Mouse (Mus musculus): ENCODE results near the gene Gm5862. TPM values are rescaled to one million over a fixed set of nuclear protein-coding genes. Genes with fewer than 3 reads are reported as not detected.
A peak's percentile ranks its signal among the peaks of the same experiment; 100 is the strongest.
"Not testable (repeated sequence)": the region's sequence is repeated elsewhere in the genome, so short reads cannot be mapped to it uniquely, and the experiment has no call there.

The Gm5862 gene
- total RNA-seq (2012; rRNA removed) (not detected in 2 replicates), polyA plus RNA-seq (2012; ENCODE audit: insufficient read depth in 1 of 2, insufficient read length in 2 of 2, low read depth in 1 of 2, low replicate concordance in 2 of 2, missing spikeins in 1 of 2) (not detected)

DNA sequence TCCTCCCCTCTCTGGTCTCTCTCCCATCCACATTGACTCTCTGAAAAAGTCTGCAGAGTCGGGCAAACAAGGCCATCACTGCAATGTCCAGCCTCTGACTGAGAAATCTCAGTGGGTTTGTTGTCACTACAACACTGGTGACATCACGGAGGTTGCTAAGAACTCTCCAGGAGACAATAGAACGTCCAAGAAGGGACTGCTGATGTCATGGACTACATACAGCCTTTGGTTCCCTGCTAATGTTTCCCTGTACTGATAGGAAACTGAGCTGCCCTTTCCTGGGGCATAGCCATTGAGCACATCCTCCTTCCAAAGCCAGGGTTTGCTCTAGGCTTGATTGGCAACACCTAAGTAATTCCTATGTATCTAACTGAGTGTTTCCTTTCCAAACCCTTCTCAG is at the start of gene Gm5862:
TSS of gene Gm5862 (minus strand) at position 101 of the 400 bp plus-strand sequence.
- not testable (repeated sequence) for H3K9ac ChIP-seq (ENCODE audit: control insufficient read depth, low read depth, low read length, poor library complexity, severe bottlenecking); H3K4me3 ChIP-seq (ENCODE audit: control insufficient read depth in 1 of 2, insufficient read depth in 1 of 2, low read depth in 2 of 2, low read length in 2 of 2); H3K9me3 ChIP-seq (replicated peaks; ENCODE audit: insufficient read depth, low read length); H3K4me1 ChIP-seq (ENCODE audit: control insufficient read depth in 1 of 2, insufficient read depth in 2 of 2, low read length in 2 of 2); DNase-seq (ENCODE audit: low read depth, low spot score); H3K36me3 ChIP-seq (ENCODE audit: control insufficient read depth in 1 of 2, insufficient read depth in 2 of 2, low read length in 2 of 2); H3K27me3 ChIP-seq (ENCODE audit: control insufficient read depth in 1 of 2, insufficient read depth in 2 of 2, low read length in 2 of 2); H3K79me2 ChIP-seq (ENCODE audit: control insufficient read depth, insufficient read depth, low read length, poor library complexity); H3K27ac ChIP-seq (ENCODE audit: control insufficient read depth, low read depth, low read length)

DNA sequence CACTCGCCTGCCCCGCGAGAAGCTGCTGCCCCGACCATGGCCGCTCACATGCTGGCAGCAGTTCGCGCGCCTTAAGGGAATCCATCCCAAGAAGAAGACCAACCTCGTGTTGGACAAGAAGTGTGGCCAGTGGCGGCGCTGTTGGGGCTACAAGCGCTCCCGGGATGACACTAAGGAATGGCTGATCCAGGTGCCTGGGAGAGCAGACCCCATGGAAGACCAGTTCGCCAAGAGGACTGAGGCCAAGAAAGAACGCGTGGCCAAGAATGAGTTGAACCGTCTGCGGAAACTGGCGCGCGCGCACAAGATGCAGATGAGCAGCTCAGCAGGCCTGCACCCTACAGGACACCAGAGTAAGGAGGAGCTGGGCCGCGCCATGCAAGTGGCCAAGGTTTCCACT is 48.0 kb upstream of the Gm5862 start:
- no peaks in the 10 kb centered on the region for H3K36me3 ChIP-seq (ENCODE audit: control insufficient read depth in 1 of 2, insufficient read depth in 2 of 2, low read length in 2 of 2)
- H3K27me3 ChIP-seq (ENCODE audit: control insufficient read depth in 1 of 2, insufficient read depth in 2 of 2, low read length in 2 of 2), result no peaks in the 10 kb centered on the region
- TF ChIP-seq TCF12 (IDR thresholded peaks at IDR 0.05; ENCODE audit: low read depth, low read length) (no peak), KAT2A (conservative IDR thresholded peaks at IDR 0.05; ENCODE audit: low read depth, low read length) (no peak), POLR2AphosphoS2 (IDR thresholded peaks at IDR 0.05; ENCODE audit: low read length) (no peak), MAFK (IDR thresholded peaks at IDR 0.05; ENCODE audit: borderline replicate concordance, low read depth, low read length) (no peak)
- no peaks in the 10 kb centered on the region for H3K4me1 ChIP-seq (ENCODE audit: control insufficient read depth in 1 of 2, insufficient read depth in 2 of 2, low read length in 2 of 2)
- H3K9me3 ChIP-seq (replicated peaks; ENCODE audit: insufficient read depth, low read length), result no peaks in the 10 kb centered on the region
- H3K79me2 ChIP-seq (ENCODE audit: control insufficient read depth, insufficient read depth, low read length, poor library complexity), result no peaks in the 10 kb centered on the region
- peak overlapping the region; percentile 41 to 46; a peak in 2 of 4 replicates for H3K4me3 ChIP-seq (ENCODE audit: control insufficient read depth in 1 of 2, insufficient read depth in 1 of 2, low read depth in 2 of 2, low read length in 2 of 2)
- peak; percentile 16 for DNase-seq (ENCODE audit: low read depth, low spot score)
- H3K27ac ChIP-seq (ENCODE audit: control insufficient read depth, low read depth, low read length), result no peak overlapping the region
- H3K9ac ChIP-seq (ENCODE audit: control insufficient read depth, low read depth, low read length, poor library complexity, severe bottlenecking), result peak overlapping the region; percentile 57; the same call in 1 of the 2 replicates

DNA sequence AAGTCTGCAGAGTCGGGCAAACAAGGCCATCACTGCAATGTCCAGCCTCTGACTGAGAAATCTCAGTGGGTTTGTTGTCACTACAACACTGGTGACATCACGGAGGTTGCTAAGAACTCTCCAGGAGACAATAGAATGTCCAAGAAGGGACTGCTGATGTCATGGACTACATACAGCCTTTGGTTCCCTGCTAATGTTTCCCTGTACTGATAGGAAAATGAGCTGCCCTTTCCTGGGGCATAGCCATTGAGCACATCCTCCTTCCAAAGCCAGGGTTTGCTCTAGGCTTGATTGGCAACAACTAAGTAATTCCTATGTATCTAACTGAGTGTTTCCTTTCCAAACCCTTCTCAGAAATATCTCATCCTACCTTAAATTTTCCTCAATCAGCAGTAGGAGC is 35.8 kb upstream of the Gm5862 start, which contains the start of gene Gm7347:
TSS of gene Gm7347 (minus strand) at position 101 of the 400 bp plus-strand sequence.
- H3K79me2 ChIP-seq (ENCODE audit: control insufficient read depth, insufficient read depth, low read length, poor library complexity); H3K27ac ChIP-seq (ENCODE audit: control insufficient read depth, low read depth, low read length); H3K4me1 ChIP-seq (ENCODE audit: control insufficient read depth in 1 of 2, insufficient read depth in 2 of 2, low read length in 2 of 2); DNase-seq (ENCODE audit: low read depth, low spot score); H3K9ac ChIP-seq (ENCODE audit: control insufficient read depth, low read depth, low read length, poor library complexity, severe bottlenecking); H3K4me3 ChIP-seq (ENCODE audit: control insufficient read depth in 1 of 2, insufficient read depth in 1 of 2, low read depth in 2 of 2, low read length in 2 of 2); H3K9me3 ChIP-seq (replicated peaks; ENCODE audit: insufficient read depth, low read length); H3K27me3 ChIP-seq (ENCODE audit: control insufficient read depth in 1 of 2, insufficient read depth in 2 of 2, low read length in 2 of 2); H3K36me3 ChIP-seq (ENCODE audit: control insufficient read depth in 1 of 2, insufficient read depth in 2 of 2, low read length in 2 of 2): not testable (repeated sequence)

DNA sequence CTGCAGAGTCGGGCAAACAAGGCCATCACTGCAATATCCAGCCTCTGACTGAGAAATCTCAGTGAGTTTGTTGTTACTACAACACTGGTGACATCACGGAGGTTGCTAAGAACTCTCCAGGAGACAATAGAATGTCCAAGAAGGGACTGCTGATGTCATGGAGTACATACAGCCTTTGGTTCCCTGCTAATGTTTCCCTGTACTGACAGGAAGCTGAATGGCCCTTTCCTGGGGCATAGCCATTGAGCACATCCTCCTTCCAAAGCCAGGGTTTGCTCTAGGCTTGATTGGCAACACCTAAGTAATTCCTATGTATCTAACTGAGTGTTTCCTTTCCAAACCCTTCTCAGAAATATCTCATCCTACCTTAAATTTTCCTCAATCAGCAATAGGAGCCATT is 16.7 kb upstream of the Gm5862 start, which contains the start of gene Speer4a:
TSS of gene Speer4a (minus strand) at position 101 of the 400 bp plus-strand sequence.
- not testable (repeated sequence) for H3K4me3 ChIP-seq (ENCODE audit: control insufficient read depth in 1 of 2, insufficient read depth in 1 of 2, low read depth in 2 of 2, low read length in 2 of 2); H3K9me3 ChIP-seq (replicated peaks; ENCODE audit: insufficient read depth, low read length); H3K27ac ChIP-seq (ENCODE audit: control insufficient read depth, low read depth, low read length); H3K4me1 ChIP-seq (ENCODE audit: control insufficient read depth in 1 of 2, insufficient read depth in 2 of 2, low read length in 2 of 2); H3K36me3 ChIP-seq (ENCODE audit: control insufficient read depth in 1 of 2, insufficient read depth in 2 of 2, low read length in 2 of 2); DNase-seq (ENCODE audit: low read depth, low spot score); H3K79me2 ChIP-seq (ENCODE audit: control insufficient read depth, insufficient read depth, low read length, poor library complexity); H3K9ac ChIP-seq (ENCODE audit: control insufficient read depth, low read depth, low read length, poor library complexity, severe bottlenecking); H3K27me3 ChIP-seq (ENCODE audit: control insufficient read depth in 1 of 2, insufficient read depth in 2 of 2, low read length in 2 of 2)

- H3K4me1 ChIP-seq (ENCODE audit: control insufficient read depth in 1 of 2, insufficient read depth in 2 of 2, low read length in 2 of 2); H3K27me3 ChIP-seq (ENCODE audit: control insufficient read depth in 1 of 2, insufficient read depth in 2 of 2, low read length in 2 of 2); H3K4me3 ChIP-seq (ENCODE audit: control insufficient read depth in 1 of 2, insufficient read depth in 1 of 2, low read depth in 2 of 2, low read length in 2 of 2); H3K9me3 ChIP-seq (replicated peaks; ENCODE audit: insufficient read depth, low read length); H3K27ac ChIP-seq (ENCODE audit: control insufficient read depth, low read depth, low read length); DNase-seq (ENCODE audit: low read depth, low spot score); H3K79me2 ChIP-seq (ENCODE audit: control insufficient read depth, insufficient read depth, low read length, poor library complexity); H3K36me3 ChIP-seq (ENCODE audit: control insufficient read depth in 1 of 2, insufficient read depth in 2 of 2, low read length in 2 of 2); H3K9ac ChIP-seq (ENCODE audit: control insufficient read depth, low read depth, low read length, poor library complexity, severe bottlenecking): not testable (repeated sequence)
Observed at GRCm38 (mm10) chr5:26007697-26008096, 15.0 kb downstream of the Gm5862 start.

- not testable (repeated sequence) for H3K27ac ChIP-seq (ENCODE audit: control insufficient read depth, low read depth, low read length); H3K9me3 ChIP-seq (replicated peaks; ENCODE audit: insufficient read depth, low read length); H3K79me2 ChIP-seq (ENCODE audit: control insufficient read depth, insufficient read depth, low read length, poor library complexity); H3K4me3 ChIP-seq (ENCODE audit: control insufficient read depth in 1 of 2, insufficient read depth in 1 of 2, low read depth in 2 of 2, low read length in 2 of 2); H3K4me1 ChIP-seq (ENCODE audit: control insufficient read depth in 1 of 2, insufficient read depth in 2 of 2, low read length in 2 of 2); H3K9ac ChIP-seq (ENCODE audit: control insufficient read depth, low read depth, low read length, poor library complexity, severe bottlenecking); H3K27me3 ChIP-seq (ENCODE audit: control insufficient read depth in 1 of 2, insufficient read depth in 2 of 2, low read length in 2 of 2); DNase-seq (ENCODE audit: low read depth, low spot score); H3K36me3 ChIP-seq (ENCODE audit: control insufficient read depth in 1 of 2, insufficient read depth in 2 of 2, low read length in 2 of 2)
Observed at GRCm38 (mm10) chr5:26006937-26007695, 15.6 kb downstream of the Gm5862 start.

Measured in MEL (cell line).